Mouse (Mus musculus): ENCODE measurements around the gene Piezo1.

- no peak for TF ChIP-seq GATA1 (IDR thresholded peaks at IDR 0.05; ENCODE audit: low read length)
- TF ChIP-seq TAL1 (IDR thresholded peaks at IDR 0.05; ENCODE audit: low read length): no peak
Measured at GRCm38 (mm10) chr8:122526084-122526483, 25.0 kb downstream of the Piezo1 start.

Data from erythroblast, embryonic 14.5 days (primary cell).